Mouse (Mus musculus) embryonic facial prominence, embryonic 10.5 days (tissue): ENCODE data around the gene Anxa6. TPM values are rescaled to one million over a fixed set of nuclear protein-coding genes. Genes with fewer than 3 reads are reported as not detected.
A peak's percentile ranks its signal among the peaks of the same experiment; 100 is the strongest.

ENCODE experiments used
- DNase-seq: peaks from one replicate; pipeline ENCODE4 v3.0.0-alpha.2; 2017; ENCODE audit warnings: low spot score
- H3K27ac ChIP-seq: fragments of 300-500 bp; sonication (generic); replicated peaks from 2 replicates; pipeline ENCODE4 v1.5.1; 2016; ENCODE audit warnings: mild to moderate bottlenecking
- H3K27me3 ChIP-seq: fragments of 300-500 bp; sonication (generic); replicated peaks from 2 replicates; pipeline ENCODE4 v1.6.1; 2016; ENCODE audit warnings: low read depth, mild to moderate bottlenecking; ENCODE audit not compliant: poor library complexity, severe bottlenecking
- H3K36me3 ChIP-seq: fragments of 300-500 bp; sonication (generic); replicated peaks from 2 replicates; pipeline ENCODE4 v1.6.1; 2016; ENCODE audit warnings: mild to moderate bottlenecking, moderate library complexity
- H3K4me1 ChIP-seq: fragments of 300-500 bp; sonication (generic); 2 replicates; pipeline ENCODE4 v1.6.1; 2016
- H3K4me3 ChIP-seq: fragments of 300-500 bp; sonication (generic); 2 replicates; pipeline ENCODE4 v1.5.1; 2016; ENCODE audit warnings: mild to moderate bottlenecking, moderate library complexity
- H3K9me3 ChIP-seq: fragments of 300-500 bp; sonication (generic); 2 replicates; pipeline ENCODE4 v1.6.1; 2016; ENCODE audit warnings: mild to moderate bottlenecking
- WGBS: fragments of 180-500 bp; shearing (Covaris S2); methylation state at CpG from one replicate; pipeline ENCODE4 v1.1.7; 2016; 5-methylcytosine and 5-hydroxymethylcytosine counted together
- polyA plus RNA-seq: library from polyadenylated mRNA; unstranded; fragments of >200 nt; fragmentation: Nextera tagmentation; extraction: Ambion mirVana; gene quantifications from 2 replicates; pipeline ENCODE4 v1.2.1, GENCODE M21; 2016

The Anxa6 gene
- 56.5 and 66.7 TPM in 2 replicates for polyA plus RNA-seq

DNA sequence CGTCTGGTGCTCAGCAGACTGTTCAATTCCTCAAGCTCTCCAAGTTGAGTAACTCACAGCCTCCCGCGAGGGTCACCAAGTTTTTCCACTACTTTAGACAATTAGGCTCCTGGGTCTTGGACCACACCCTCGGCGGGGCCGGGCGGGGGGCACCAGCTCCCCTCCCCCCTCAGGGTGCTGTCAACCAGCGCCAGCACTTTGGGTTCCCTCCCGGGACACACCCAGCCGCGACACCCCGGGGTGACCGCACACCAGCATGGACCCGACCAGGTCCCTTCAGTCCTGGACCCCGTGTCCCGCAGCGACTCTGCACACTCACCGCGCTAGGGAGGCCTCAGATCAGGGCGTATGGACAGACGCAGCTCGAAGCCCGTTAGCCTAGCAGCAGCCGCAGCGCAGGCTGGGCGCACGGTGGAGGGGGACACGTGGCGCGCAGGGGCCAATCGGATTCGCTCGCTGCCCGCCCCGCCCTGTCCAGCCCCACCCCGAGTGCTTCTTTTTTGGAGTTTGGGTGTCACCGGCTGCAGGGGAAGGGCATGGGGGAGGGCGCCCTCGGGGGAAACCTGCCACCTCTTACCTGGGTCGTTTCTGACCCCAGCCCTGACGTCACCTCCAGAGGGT is at the start of gene Anxa6:
TSS of gene Anxa6 (minus strand) at position 406 of the 621 bp plus-strand sequence.
- H3K27ac ChIP-seq, result peak within 1 kb of the TSS; percentile 82
- H3K4me3 ChIP-seq, result peak within 1 kb of the TSS; percentile 74
- peaks cover 40% of the 10 kb centered on the region for H3K27me3 ChIP-seq
- peak; percentile 88 for DNase-seq
- no peaks in the 10 kb centered on the region for H3K36me3 ChIP-seq
- whole genome bisulfite sequencing, result 1% methylated on average over 41 of the region's 41 CpGs
- no peaks in the 10 kb centered on the region for H3K9me3 ChIP-seq
- H3K4me1 ChIP-seq, result peaks cover 38% of the 10 kb centered on the region

DNA sequence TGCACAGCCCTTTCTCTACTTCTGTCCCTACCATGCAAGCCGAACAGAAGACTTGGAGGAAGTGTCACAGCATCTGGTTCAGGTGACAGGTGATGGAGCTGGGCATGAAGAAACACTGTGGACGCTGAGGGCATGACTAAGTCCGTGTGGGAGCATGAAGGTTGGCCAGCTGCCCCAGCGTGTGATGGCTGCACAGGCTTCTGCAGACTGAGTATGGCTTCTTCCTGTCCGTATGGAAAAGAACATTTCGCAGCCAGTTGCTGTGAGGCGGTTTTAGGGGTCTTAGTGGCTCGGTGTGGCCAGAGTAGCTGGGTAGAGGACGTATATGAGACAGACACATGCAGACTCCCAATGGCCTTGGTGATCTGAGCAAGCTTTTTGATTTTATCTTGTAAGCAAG is 48.0 kb upstream of the Anxa6 start:
- Histone ChIP-seq H3K27ac (no peak overlapping the region), H3K36me3 (no peaks in the 10 kb centered on the region), H3K27me3 (peaks cover 37% of the 10 kb centered on the region), H3K4me3 (no peak overlapping the region), H3K4me1 (peaks cover 21% of the 10 kb centered on the region), H3K9me3 (no peaks in the 10 kb centered on the region)
- no peak for DNase-seq
- 91% methylated on average over 9 of the region's 9 CpGs for WGBS

DNA sequence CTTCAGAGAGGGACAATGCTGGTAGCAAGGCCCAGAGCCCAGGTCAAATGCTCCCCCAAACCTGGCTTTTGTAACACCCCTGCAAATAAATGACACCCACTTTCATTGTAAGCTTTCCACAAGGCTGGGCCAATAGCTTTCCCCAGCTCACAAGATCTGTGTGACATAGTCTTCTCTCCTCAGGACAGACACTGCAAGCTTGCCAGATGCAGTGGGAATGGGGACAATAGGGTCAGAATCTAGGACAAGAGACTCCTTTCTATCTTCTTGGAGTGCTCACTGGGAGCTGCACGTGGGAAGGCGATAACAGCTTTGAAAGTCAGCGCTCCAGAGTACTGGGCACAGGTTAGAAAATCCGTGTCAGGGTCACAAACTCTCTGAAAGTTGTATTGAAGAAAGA is 45.9 kb upstream of the Anxa6 start:
- H3K9me3 ChIP-seq, result no peaks in the 10 kb centered on the region
- H3K27me3 ChIP-seq, result peaks cover 44% of the 10 kb centered on the region
- no peaks in the 10 kb centered on the region for H3K36me3 ChIP-seq
- no peak for DNase-seq
- H3K4me3 ChIP-seq, result no peak overlapping the region
- H3K27ac ChIP-seq, result no peak overlapping the region
- WGBS, result 81% methylated on average over 4 of the region's 4 CpGs
- peaks cover 21% of the 10 kb centered on the region for H3K4me1 ChIP-seq

DNA sequence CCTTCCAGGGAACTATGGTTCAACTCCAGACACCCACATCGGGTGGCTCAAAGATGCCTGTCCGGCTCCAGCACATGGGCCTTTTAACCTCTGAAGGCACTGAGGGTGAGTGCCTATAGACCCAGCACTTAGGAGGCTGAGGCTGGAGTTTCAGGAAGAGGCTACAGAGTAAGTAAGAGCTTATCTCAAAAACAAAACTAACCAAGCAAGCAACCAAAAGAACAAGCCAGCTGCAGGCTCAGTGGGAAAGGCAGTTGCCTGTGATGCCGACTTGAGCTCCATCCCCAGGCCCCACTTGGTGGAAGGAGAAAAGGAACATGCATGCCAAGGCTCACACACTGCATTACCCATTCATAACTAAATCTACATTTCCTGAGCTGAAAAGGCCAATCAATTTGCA is 45.3 kb upstream of the Anxa6 start:
- H3K27me3 ChIP-seq, result peaks cover 44% of the 10 kb centered on the region
- H3K4me1 ChIP-seq, result peaks cover 21% of the 10 kb centered on the region
- peak overlapping the region; percentile 64; the same call in 1 of the 2 replicates for H3K4me3 ChIP-seq
- no peak overlapping the region for H3K27ac ChIP-seq
- no peak for DNase-seq
- WGBS, result 57% methylated on average over 3 of the region's 3 CpGs
- no peaks in the 10 kb centered on the region for H3K36me3 ChIP-seq
- H3K9me3 ChIP-seq, result no peaks in the 10 kb centered on the region

DNA sequence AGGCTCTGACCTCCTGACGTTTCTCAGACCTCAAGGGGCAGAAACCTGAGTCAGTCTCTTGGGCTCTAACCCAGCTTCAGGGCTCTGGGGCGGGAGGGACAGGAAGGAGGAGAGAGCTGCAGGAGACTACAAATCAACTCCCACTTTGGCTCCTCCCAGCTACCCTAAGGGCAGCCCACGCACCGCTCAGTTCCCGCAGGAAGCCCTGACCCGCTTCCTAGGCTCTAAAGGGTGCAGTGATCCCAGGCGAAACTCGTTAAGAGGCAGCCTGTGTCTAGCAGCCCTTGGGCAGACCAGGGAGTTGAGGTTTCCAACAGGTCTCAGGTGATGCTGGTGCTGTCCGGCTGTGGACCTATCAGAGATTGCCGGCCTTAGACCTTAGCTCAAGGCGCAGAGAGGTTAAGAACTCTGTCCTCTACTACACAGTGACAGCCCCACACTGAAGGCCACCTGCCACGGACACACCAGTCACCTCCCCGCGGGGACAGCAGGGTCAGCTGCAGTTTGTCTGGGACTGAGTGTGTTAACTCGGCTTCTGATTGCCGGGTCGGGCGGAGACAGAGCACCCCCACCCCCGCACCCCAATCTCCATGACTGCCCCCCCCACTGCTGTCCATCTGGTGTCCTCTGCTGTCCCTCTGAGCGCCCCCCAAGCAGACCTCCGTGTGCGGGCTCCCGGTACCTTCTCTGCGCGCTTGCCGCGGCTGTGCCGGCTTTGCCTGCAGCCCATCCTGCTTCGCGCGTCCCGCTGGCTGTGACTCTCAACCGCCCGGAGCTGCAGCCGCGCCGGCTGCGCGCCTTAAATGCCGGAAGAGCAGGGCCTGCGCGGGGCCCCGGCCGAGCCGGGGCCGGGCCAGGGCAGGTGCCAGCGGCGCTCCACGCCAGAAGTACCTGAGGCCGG is 44.3 kb upstream of the Anxa6 start, which contains the start of gene Ccdc69:
TSS of gene Ccdc69 (minus strand) at position 801 of the 901 bp plus-strand sequence.
- under 1% methylated on average over 50 of the region's 50 CpGs for WGBS
- DNase-seq, result peak; percentile 68
- Histone ChIP-seq H3K9me3 (no peaks in the 10 kb centered on the region), H3K36me3 (no peaks in the 10 kb centered on the region), H3K27me3 (peaks cover 44% of the 10 kb centered on the region), H3K4me1 (peaks cover 26% of the 10 kb centered on the region), H3K27ac (peak within 1 kb of the TSS; percentile 62), H3K4me3 (peak within 1 kb of the TSS; percentile 64)

DNA sequence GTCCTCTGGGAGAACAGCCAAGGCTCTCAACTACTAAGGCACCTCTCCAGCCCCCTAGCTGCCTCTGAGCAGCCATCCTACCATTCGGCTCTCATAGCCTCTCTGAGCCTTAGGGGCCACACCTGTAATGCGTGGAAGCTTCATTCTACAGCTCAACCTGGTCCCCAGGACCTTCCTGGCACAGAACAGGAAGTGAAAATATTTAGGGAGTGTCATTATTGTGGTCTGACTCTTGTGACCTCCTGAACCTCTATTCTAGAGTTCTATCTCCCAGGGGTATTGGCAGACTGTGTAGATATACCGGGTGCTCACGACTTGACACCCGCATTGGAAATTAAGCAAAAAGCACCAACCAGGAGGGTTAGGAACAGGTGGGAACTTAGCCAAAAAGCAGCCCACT is 43.0 kb upstream of the Anxa6 start:
- Histone ChIP-seq H3K4me3 (no peak overlapping the region), H3K36me3 (no peaks in the 10 kb centered on the region), H3K27ac (no peak overlapping the region), H3K27me3 (peaks cover 44% of the 10 kb centered on the region), H3K9me3 (no peaks in the 10 kb centered on the region), H3K4me1 (peaks cover 26% of the 10 kb centered on the region)
- DNase-seq, result no peak
- WGBS, result 84% methylated on average over 5 of the region's 5 CpGs

DNA sequence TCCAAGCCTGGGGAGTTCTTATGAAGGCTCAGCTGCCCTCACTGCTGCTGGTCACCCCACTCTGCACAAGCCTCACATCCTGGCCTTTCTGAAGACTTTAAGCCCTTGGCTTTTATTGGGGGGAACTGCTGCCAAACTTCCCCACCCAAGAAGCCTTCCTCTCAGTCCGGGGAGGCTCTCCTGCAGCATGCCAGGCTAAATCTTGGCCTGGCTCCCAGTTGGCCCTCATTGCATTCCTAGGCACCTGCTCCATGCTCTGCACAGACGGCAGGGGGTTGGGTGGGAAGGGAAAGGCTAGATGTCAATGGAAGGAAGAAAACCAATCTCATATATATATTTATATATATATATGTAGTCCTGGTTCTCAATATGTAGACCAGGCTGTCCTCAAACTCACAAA is 42.4 kb upstream of the Anxa6 start:
- Histone ChIP-seq H3K4me1 (peaks cover 26% of the 10 kb centered on the region), H3K27me3 (peaks cover 44% of the 10 kb centered on the region), H3K36me3 (no peaks in the 10 kb centered on the region), H3K4me3 (no peak overlapping the region), H3K9me3 (no peaks in the 10 kb centered on the region), H3K27ac (no peak overlapping the region)
- WGBS, result 79% methylated on average over 2 of the region's 2 CpGs
- no peak for DNase-seq

DNA sequence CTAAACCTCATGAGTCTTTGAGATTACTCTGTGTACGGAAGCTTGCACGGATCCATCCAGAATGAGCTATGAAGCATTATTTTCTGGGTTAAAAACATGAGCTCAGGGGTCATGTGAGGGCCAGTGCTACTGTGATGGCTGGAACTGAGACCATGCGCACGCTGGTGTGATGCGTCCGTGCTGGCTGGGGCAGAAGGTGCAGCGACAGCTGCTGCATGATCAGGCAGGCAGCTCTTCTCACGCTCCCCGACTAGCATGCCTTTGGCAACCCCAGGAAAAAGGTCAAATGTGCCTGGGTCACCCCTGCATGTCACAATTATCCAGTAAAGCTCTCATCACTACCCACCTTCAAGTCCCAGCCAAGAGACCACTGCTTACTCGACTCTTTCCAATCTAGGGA is 39.9 kb upstream of the Anxa6 start:
- Histone ChIP-seq H3K27ac (no peak overlapping the region), H3K9me3 (no peaks in the 10 kb centered on the region), H3K4me3 (no peak overlapping the region), H3K27me3 (peaks cover 27% of the 10 kb centered on the region), H3K4me1 (peaks cover 27% of the 10 kb centered on the region), H3K36me3 (no peaks in the 10 kb centered on the region)
- 71% methylated on average over 10 of the region's 10 CpGs for WGBS
- no peak for DNase-seq

DNA sequence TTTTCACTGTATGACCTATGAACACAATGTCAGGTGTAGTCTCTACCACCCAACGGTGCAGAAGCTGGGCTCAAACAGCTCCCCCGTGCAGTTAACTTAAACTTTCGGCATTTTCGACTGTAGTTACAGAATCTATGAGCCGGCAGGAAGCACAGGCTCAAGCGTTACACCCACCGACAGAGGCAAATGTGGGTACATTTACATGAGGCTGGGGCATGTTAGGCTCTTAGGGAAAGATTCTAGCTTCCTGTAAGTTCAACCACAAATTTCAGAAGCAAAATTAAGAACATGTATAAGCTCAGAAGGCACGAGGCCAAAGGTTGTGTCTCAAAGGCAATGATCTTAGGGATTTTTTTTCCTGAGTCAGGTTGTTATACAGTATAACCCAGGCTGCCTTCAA is 39.2 kb upstream of the Anxa6 start:
- no peaks in the 10 kb centered on the region for H3K9me3 ChIP-seq
- 87% methylated on average over 8 of the region's 8 CpGs for WGBS
- peaks cover 20% of the 10 kb centered on the region for H3K27me3 ChIP-seq
- no peak overlapping the region for H3K27ac ChIP-seq
- no peaks in the 10 kb centered on the region for H3K36me3 ChIP-seq
- H3K4me1 ChIP-seq, result peaks cover 20% of the 10 kb centered on the region
- no peak overlapping the region for H3K4me3 ChIP-seq
- DNase-seq, result no peak

DNA sequence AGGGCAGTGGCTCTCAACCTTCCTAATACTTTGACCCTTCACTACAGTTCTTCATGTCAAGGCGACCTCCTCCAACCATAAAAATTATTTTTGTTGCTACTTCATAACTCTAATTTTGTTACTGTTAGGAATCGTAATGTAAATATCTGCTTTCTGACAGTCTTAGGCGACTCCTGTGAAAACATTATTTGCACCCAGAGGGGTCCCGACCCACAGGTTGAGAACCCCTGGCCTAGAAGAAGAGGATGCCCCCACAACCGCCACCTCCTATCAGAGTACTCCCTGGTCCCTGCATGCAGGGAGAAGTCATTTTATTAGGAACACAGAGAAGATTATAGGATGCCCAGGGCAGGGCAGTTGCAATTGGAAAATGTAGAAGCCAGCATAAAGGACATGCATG is 38.1 kb upstream of the Anxa6 start:
- no peaks in the 10 kb centered on the region for H3K36me3 ChIP-seq
- peaks cover 10% of the 10 kb centered on the region; the same call in 1 of the 2 replicates for H3K4me1 ChIP-seq
- DNase-seq, result no peak
- no peaks in the 10 kb centered on the region for H3K9me3 ChIP-seq
- no peak overlapping the region for H3K27ac ChIP-seq
- H3K27me3 ChIP-seq, result 0 out of 2 replicates have a peak, but pooled peaks cover 9% of the 10 kb centered on the region
- H3K4me3 ChIP-seq, result no peak overlapping the region
- WGBS, result 87% methylated on average over 5 of the region's 5 CpGs

DNA sequence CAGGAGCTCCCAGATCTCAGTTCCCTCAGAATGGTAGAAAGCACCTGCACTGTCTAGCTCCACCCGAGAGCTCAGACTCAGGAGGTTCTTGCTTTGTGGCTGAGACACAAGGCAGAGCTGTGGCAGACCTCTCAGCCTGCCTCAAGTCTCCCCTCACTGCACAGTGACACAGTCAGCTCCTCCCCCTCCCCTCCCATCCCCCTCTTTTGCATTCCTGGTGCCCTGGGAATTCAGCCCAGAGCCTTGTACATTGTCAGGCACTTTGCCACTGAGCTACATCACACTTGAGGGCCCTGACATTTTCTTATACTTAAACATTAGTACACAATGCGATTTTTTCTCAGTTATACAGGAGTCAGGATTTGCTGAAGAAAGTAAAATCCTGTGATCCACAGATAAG is 35.8 kb upstream of the Anxa6 start:
- no peak overlapping the region for H3K4me3 ChIP-seq
- H3K9me3 ChIP-seq, result no peaks in the 10 kb centered on the region
- DNase-seq, result no peak
- H3K4me1 ChIP-seq, result peaks cover 10% of the 10 kb centered on the region; the same call in 1 of the 2 replicates
- no peaks in the 10 kb centered on the region for H3K36me3 ChIP-seq
- no peaks in the 10 kb centered on the region for H3K27me3 ChIP-seq
- WGBS, result 56% methylated on average over 2 of the region's 2 CpGs
- H3K27ac ChIP-seq, result no peak overlapping the region

DNA sequence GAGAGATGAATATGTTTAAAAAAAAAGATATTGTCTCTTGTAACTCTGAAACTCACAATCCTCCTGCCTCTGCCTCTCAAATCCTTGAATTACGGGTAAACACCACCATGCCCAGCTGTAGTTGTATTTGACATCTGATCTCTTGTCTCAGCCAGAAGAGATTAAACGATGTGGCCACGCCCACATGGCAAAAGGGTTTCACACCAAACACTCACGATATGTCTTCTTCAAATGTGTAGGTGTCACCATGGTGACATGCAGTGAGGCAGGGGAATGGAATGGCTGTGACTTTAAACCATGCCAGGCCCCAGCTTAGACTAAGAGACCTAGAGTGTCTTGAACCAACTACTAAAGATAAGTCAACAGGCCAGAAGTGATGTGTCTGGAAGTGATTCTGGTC is 33.7 kb upstream of the Anxa6 start:
- Histone ChIP-seq H3K27me3 (no peaks in the 10 kb centered on the region), H3K4me1 (peaks cover 13% of the 10 kb centered on the region), H3K9me3 (no peaks in the 10 kb centered on the region), H3K27ac (no peak overlapping the region), H3K4me3 (no peak overlapping the region), H3K36me3 (no peaks in the 10 kb centered on the region)
- WGBS, result 67% methylated on average over 4 of the region's 4 CpGs
- no peak for DNase-seq

DNA sequence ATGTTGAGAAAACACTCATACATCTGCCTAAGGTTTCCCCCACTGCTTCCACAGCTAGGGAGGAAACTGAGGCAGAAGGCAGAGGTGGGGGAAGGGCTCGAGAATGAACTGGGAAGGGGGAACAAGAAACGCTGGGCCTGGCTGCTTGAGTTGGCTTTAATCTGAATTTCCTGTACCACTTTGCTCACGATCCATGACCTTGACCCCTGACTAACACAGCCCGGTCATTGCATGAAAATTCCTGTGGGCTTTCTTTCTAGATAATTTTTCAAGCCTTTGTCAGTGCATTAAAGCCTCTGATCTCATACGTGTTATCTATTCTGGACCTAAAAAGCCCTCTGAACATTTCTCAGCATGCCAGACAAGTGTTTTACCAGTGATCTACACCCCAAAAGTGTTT is 29.6 kb upstream of the Anxa6 start:
- no peak overlapping the region for H3K4me3 ChIP-seq
- no peaks in the 10 kb centered on the region for H3K27me3 ChIP-seq
- H3K27ac ChIP-seq, result no peak overlapping the region
- DNase-seq, result no peak
- H3K4me1 ChIP-seq, result peaks cover 9% of the 10 kb centered on the region
- 41% methylated on average over 5 of the region's 5 CpGs for WGBS
- no peaks in the 10 kb centered on the region for H3K9me3 ChIP-seq
- no peaks in the 10 kb centered on the region for H3K36me3 ChIP-seq
